Mouse (Mus musculus) hindbrain, embryonic 11.5 days (tissue): ENCODE data around the gene Hbb-bh1. TPM values are rescaled to one million over a fixed set of nuclear protein-coding genes. Genes with fewer than 3 reads are reported as not detected.
"Not testable (repeated sequence)": the region's sequence is repeated elsewhere in the genome, so short reads cannot be mapped to it uniquely, and the experiment has no call there.

ENCODE experiments used
- ATAC-seq: fragments of 200-750 bp; cut with Nextera tagmentation; 2 replicates; pipeline ENCODE4 v1.8.0; 2017; ENCODE audit warnings: mild to moderate bottlenecking, moderate TSS enrichment, moderate library complexity; ENCODE audit not compliant: low FRiP score
- DNase-seq: peaks from one replicate; pipeline ENCODE4 v3.0.0-alpha.2; 2015; ENCODE audit warnings: low spot score
- H3K27ac ChIP-seq: fragments of 300-500 bp; sonication (generic); 2 replicates; pipeline ENCODE4 v1.5.1; 2014; ENCODE audit warnings: mild to moderate bottlenecking, low read depth, low read length
- H3K27me3 ChIP-seq: fragments of 300-500 bp; sonication (generic); 2 replicates; pipeline ENCODE4 v1.6.1; 2014; ENCODE audit warnings: mild to moderate bottlenecking, low read length, moderate library complexity, mixed read lengths; ENCODE audit not compliant: control insufficient read depth, insufficient read depth
- H3K36me3 ChIP-seq: fragments of 300-500 bp; sonication (generic); 2 replicates; pipeline ENCODE4 v1.6.1; 2014; ENCODE audit warnings: mild to moderate bottlenecking, low read length, moderate library complexity, mixed read lengths; ENCODE audit not compliant: control insufficient read depth, insufficient read depth
- H3K4me1 ChIP-seq: fragments of 300-500 bp; sonication (generic); replicated peaks from 2 replicates; pipeline ENCODE4 v1.6.1; 2014; ENCODE audit warnings: low read length, mixed read lengths; ENCODE audit not compliant: control insufficient read depth, insufficient read depth
- H3K4me2 ChIP-seq: fragments of 300-500 bp; sonication (generic); replicated peaks from 2 replicates; pipeline ENCODE4 v1.6.1; 2014; ENCODE audit warnings: mild to moderate bottlenecking, low read depth, low read length
- H3K4me3 ChIP-seq: fragments of 300-500 bp; sonication (generic); 2 replicates; pipeline ENCODE4 v1.5.1; 2014; ENCODE audit warnings: low read depth, low read length
- H3K9ac ChIP-seq: fragments of 300-500 bp; sonication (generic); 2 replicates; pipeline ENCODE4 v1.6.1; 2014; ENCODE audit warnings: low read depth, low read length
- H3K9me3 ChIP-seq: fragments of 300-500 bp; sonication (generic); 2 replicates; pipeline ENCODE4 v1.6.1; 2016; ENCODE audit warnings: low read length; ENCODE audit not compliant: control insufficient read depth
- WGBS: fragments of 180-500 bp; shearing (Covaris S2); extraction: QIAGEN DNeasy Blood & Tissue Kit; methylation state at CpG from one replicate; pipeline ENCODE4 v1.1.7; 2014; 5-methylcytosine and 5-hydroxymethylcytosine counted together
- polyA plus RNA-seq: library from polyadenylated mRNA; unstranded; fragments of >200 nt; fragmentation: Nextera tagmentation; extraction: Ambion mirVana; gene quantifications from 2 replicates; pipeline ENCODE4 v1.2.1, GENCODE M21; 2014

Hbb-bh1 gene
- polyA plus RNA-seq, 1 experiment from 2014 or later, result 2,447 TPM

GRCm38 (mm10) chr7:103825536-103826254 is 17.3 kb downstream of the Hbb-bh1 start:
- Histone ChIP-seq H3K9me3 (no peaks in the 10 kb centered on the region), H3K4me1 (no peaks in the 10 kb centered on the region), H3K4me2 (no peak overlapping the region), H3K27ac (no peak overlapping the region), H3K4me3 (no peak overlapping the region), H3K36me3 (no peaks in the 10 kb centered on the region), H3K9ac (no peak overlapping the region), H3K27me3 (no peaks in the 10 kb centered on the region)
- DNase-seq, result no peak
- ATAC-seq, result no peak
- WGBS, result 92% methylated on average over 3 of the region's 3 CpGs

- ATAC-seq, result no peak
- Histone ChIP-seq H3K4me1 (no peaks in the 10 kb centered on the region), H3K9ac (no peak overlapping the region), H3K27me3 (no peaks in the 10 kb centered on the region), H3K27ac (no peak overlapping the region), H3K36me3 (no peaks in the 10 kb centered on the region), H3K4me3 (no peak overlapping the region), H3K9me3 (no peaks in the 10 kb centered on the region), H3K4me2 (no peak overlapping the region)
- WGBS, result 91% methylated on average over 2 of the region's 2 CpGs
- DNase-seq, result no peak
These were observed 18.4 kb downstream of the Hbb-bh1 start for GRCm38 (mm10) chr7:103824597-103824996.

- H3K4me2 ChIP-seq, H3K27ac ChIP-seq, H3K9ac ChIP-seq, ATAC-seq, DNase-seq, H3K9me3 ChIP-seq, H3K27me3 ChIP-seq, H3K36me3 ChIP-seq, H3K4me3 ChIP-seq, H3K4me1 ChIP-seq: not testable (repeated sequence)
- 100% methylated on average over 1 of the region's 2 CpGs for WGBS
These were observed 27.9 kb downstream of the Hbb-bh1 start for GRCm38 (mm10) chr7:103815085-103815484.

GRCm38 (mm10) chr7:103813766-103814165 is 29.2 kb downstream of the Hbb-bh1 start, which contains the start of gene Hbb-bt:
Hbb-bt (minus strand) TSS chr7:103813996.
- Histone ChIP-seq H3K9ac (no peak within 1 kb of the TSS), H3K27me3 (no peaks in the 10 kb centered on the region), H3K4me3 (no peak within 1 kb of the TSS), H3K36me3 (no peaks in the 10 kb centered on the region), H3K9me3 (no peaks in the 10 kb centered on the region), H3K4me1 (no peaks in the 10 kb centered on the region), H3K27ac (no peak within 1 kb of the TSS), H3K4me2 (no peak within 1 kb of the TSS)
- ATAC-seq, result no peak
- DNase-seq, result no peak
- 87% methylated on average over 3 of the region's 3 CpGs for WGBS

- H3K9me3 ChIP-seq, H3K36me3 ChIP-seq, H3K27me3 ChIP-seq, H3K4me3 ChIP-seq, H3K4me1 ChIP-seq, ATAC-seq, H3K4me2 ChIP-seq, H3K9ac ChIP-seq, H3K27ac ChIP-seq, DNase-seq: not testable (repeated sequence)
- no CpG with 5 or more reads among the region's 3 CpGs for WGBS
These were observed 29.8 kb downstream of the Hbb-bh1 start for GRCm38 (mm10) chr7:103813152-103813551.

GRCm38 (mm10) chr7:103812174-103812573 is 30.8 kb downstream of the Hbb-bh1 start:
- H3K4me2 ChIP-seq, result no peak overlapping the region
- H3K9ac ChIP-seq, result no peak overlapping the region
- no peak for ATAC-seq
- no peaks in the 10 kb centered on the region for H3K9me3 ChIP-seq
- 75% methylated on average over 1 of the region's 1 CpGs for WGBS
- DNase-seq, result no peak
- no peaks in the 10 kb centered on the region for H3K4me1 ChIP-seq
- no peak overlapping the region for H3K4me3 ChIP-seq
- no peaks in the 10 kb centered on the region for H3K27me3 ChIP-seq
- H3K27ac ChIP-seq, result no peak overlapping the region
- H3K36me3 ChIP-seq, result no peaks in the 10 kb centered on the region

GRCm38 (mm10) chr7:103811223-103811845 is 31.6 kb downstream of the Hbb-bh1 start:
- ATAC-seq, result no peak
- Histone ChIP-seq H3K9ac (no peak overlapping the region), H3K4me3 (no peak overlapping the region), H3K27me3 (no peaks in the 10 kb centered on the region), H3K36me3 (no peaks in the 10 kb centered on the region), H3K27ac (no peak overlapping the region), H3K4me2 (no peak overlapping the region), H3K4me1 (no peaks in the 10 kb centered on the region), H3K9me3 (no peaks in the 10 kb centered on the region)
- no peak for DNase-seq
- 87% methylated on average over 1 of the region's 1 CpGs for WGBS

GRCm38 (mm10) chr7:103810746-103811145 is 32.2 kb downstream of the Hbb-bh1 start:
- DNase-seq, result no peak
- WGBS, result 83% methylated on average over 3 of the region's 3 CpGs
- Histone ChIP-seq H3K9me3 (no peaks in the 10 kb centered on the region), H3K4me3 (no peak overlapping the region), H3K4me1 (no peaks in the 10 kb centered on the region), H3K27ac (no peak overlapping the region), H3K27me3 (no peaks in the 10 kb centered on the region), H3K36me3 (no peaks in the 10 kb centered on the region), H3K9ac (no peak overlapping the region), H3K4me2 (no peak overlapping the region)
- no peak for ATAC-seq

- Histone ChIP-seq H3K4me2 (no peak overlapping the region), H3K36me3 (no peaks in the 10 kb centered on the region), H3K27ac (no peak overlapping the region), H3K9me3 (no peaks in the 10 kb centered on the region), H3K4me3 (no peak overlapping the region), H3K4me1 (no peaks in the 10 kb centered on the region), H3K27me3 (no peaks in the 10 kb centered on the region), H3K9ac (no peak overlapping the region)
- DNase-seq, result no peak
- WGBS, result 97% methylated on average over 1 of the region's 1 CpGs
- no peak for ATAC-seq
These were observed 32.7 kb downstream of the Hbb-bh1 start for GRCm38 (mm10) chr7:103810296-103810695.
